Comparison of ENCODE assay signal across 9 mouse cellular contexts in genomic region chr10:77677562-77677961, GRCm38 (mm10). TPM values are rescaled to one million over a fixed set of nuclear protein-coding genes. Genes with fewer than 3 reads are reported as not detected.
DNase-seq lines count a peak whose midpoint lies in the region; ATAC-seq and TF ChIP-seq lines count a peak whose summit lies in the region.
"Had no signal": no experiment of that assay in that cellular context is flagged by ENCODE, and none has a peak within 500 bp of the region (broad histone marks: within the 10 kb centered on the region; RNA-seq: fewer than 3 reads in every experiment).

No protein-coding gene starts in this region.

- peak overlapping the region; percentile 71 for H3K4me2 ChIP-seq in hindbrain, embryonic 13.5 days
- H3K4me2 ChIP-seq in midbrain, embryonic 15.5 days: peak overlapping the region; percentile 68

- no peak for TF ChIP-seq CTCF in E14TG2a.4 (conservative IDR thresholded peaks at IDR 0.05; ENCODE audit: low read length)

- no peaks in the 10 kb centered on the region for H3K36me3 ChIP-seq in heart, embryonic 10.5 days
- H3K36me3 ChIP-seq in E14TG2a.4 (ENCODE audit: insufficient read depth, low read length): no peaks in the 10 kb centered on the region
- H3K36me3 ChIP-seq in hindbrain, embryonic 13.5 days: no peaks in the 10 kb centered on the region
- H3K36me3 ChIP-seq in midbrain, embryonic 15.5 days (replicated peaks): no peaks in the 10 kb centered on the region

- H3K9me3 ChIP-seq in heart, embryonic 10.5 days: no peaks in the 10 kb centered on the region
- H3K9me3 ChIP-seq in E14TG2a.4 (ENCODE audit: low read length): no peaks in the 10 kb centered on the region
- no peaks in the 10 kb centered on the region for H3K9me3 ChIP-seq in hindbrain, embryonic 13.5 days
- H3K9me3 ChIP-seq in midbrain, embryonic 15.5 days: no peaks in the 10 kb centered on the region

- peaks cover 13% of the 10 kb centered on the region for H3K4me1 ChIP-seq in heart, embryonic 10.5 days
- peaks cover 25% of the 10 kb centered on the region for H3K4me1 ChIP-seq in E14TG2a.4 (replicated peaks; ENCODE audit: low read depth, low read length)
- H3K4me1 ChIP-seq in hindbrain, embryonic 13.5 days (replicated peaks): peaks cover 14% of the 10 kb centered on the region
- peaks cover 14% of the 10 kb centered on the region for H3K4me1 ChIP-seq in midbrain, embryonic 15.5 days

- peak overlapping the region; percentile 53 for H3K9ac ChIP-seq in hindbrain, embryonic 13.5 days
- H3K9ac ChIP-seq in midbrain, embryonic 15.5 days: no peak overlapping the region

- peaks cover 67% of the 10 kb centered on the region for H3K27me3 ChIP-seq in heart, embryonic 10.5 days (ENCODE audit: insufficient read depth, poor library complexity, severe bottlenecking)
- H3K27me3 ChIP-seq in E14TG2a.4 (ENCODE audit: insufficient read depth, low read length): peaks cover 64% of the 10 kb centered on the region
- peaks cover 56% of the 10 kb centered on the region for H3K27me3 ChIP-seq in hindbrain, embryonic 13.5 days
- peaks cover 21% of the 10 kb centered on the region for H3K27me3 ChIP-seq in midbrain, embryonic 15.5 days (replicated peaks)

- H3K4me3 ChIP-seq in heart, embryonic 10.5 days: peak overlapping the region; percentile 56
- peak overlapping the region; percentile 70 for H3K4me3 ChIP-seq in E14TG2a.4 (replicated peaks; ENCODE audit: low read length)
- H3K4me3 ChIP-seq in hindbrain, embryonic 13.5 days: peak overlapping the region; percentile 37
- H3K4me3 ChIP-seq in midbrain, embryonic 15.5 days: peak overlapping the region; percentile 33

- 0 out of 2 replicates have a peak, but pooled peaks have one; percentile 52 for ATAC-seq in hindbrain, embryonic 13.5 days (ENCODE audit: low FRiP score)
- peak; percentile 52 for ATAC-seq in midbrain, embryonic 15.5 days (replicated peaks)

- whole genome bisulfite sequencing in heart, embryonic 10.5 days: under 1% methylated on average over 35 of the region's 35 CpGs
- under 1% methylated on average over 34 of the region's 35 CpGs for WGBS in hindbrain, embryonic 13.5 days
- 0% methylated on average over 34 of the region's 35 CpGs for WGBS in midbrain, embryonic 15.5 days

- 0 out of 2 replicates have a peak overlapping the region, but pooled peaks have one; percentile 7 for H3K27ac ChIP-seq in heart, embryonic 10.5 days
- H3K27ac ChIP-seq in hindbrain, embryonic 13.5 days: no peak overlapping the region
- H3K27ac ChIP-seq in midbrain, embryonic 15.5 days: no peak overlapping the region

- DNase-seq in heart, embryonic 10.5 days (ENCODE audit: low spot score): no peak
- DNase-seq in heart, adult 9 months (ENCODE audit: low spot score in 2 of 2): no peak
- DNase-seq in testis, postnatal 14 days (ENCODE audit: low spot score): no peak
- no peak for DNase-seq in urinary bladder, postnatal 4 days (ENCODE audit: low spot score in 2 of 2)
- DNase-seq in layer of hippocampus, adult 9-10 months (ENCODE audit: low spot score): no peak
- DNase-seq: cerebellum, postnatal 14 days had no signal

RNA-seq across cellular contexts. Expression of gene Tspear, which starts 8.8 kb away (rescaled TPM):
- polyA plus RNA-seq in heart, embryonic 10.5 days (2016; fragmentation: Nextera tagmentation; extraction: Ambion mirVana): 0.14 and 0.38 TPM in 2 replicates
- polyA plus RNA-seq in hindbrain, embryonic 13.5 days (2015; fragmentation: Nextera tagmentation; extraction: Ambion mirVana): 0.74 and 0.82 TPM in 2 replicates
- 1.5 and 1.7 TPM in 2 replicates for polyA plus RNA-seq in midbrain, embryonic 15.5 days (2015; fragmentation: Nextera tagmentation; extraction: Ambion mirVana)

RNA-seq across cellular contexts. Expression of gene Gm19402, which starts 13.0 kb away (rescaled TPM):
- not detected in 2 replicates for polyA plus RNA-seq in heart, embryonic 10.5 days (2016; fragmentation: Nextera tagmentation; extraction: Ambion mirVana)
- not detected in 2 replicates for polyA plus RNA-seq in hindbrain, embryonic 13.5 days (2015; fragmentation: Nextera tagmentation; extraction: Ambion mirVana)
- not detected in 2 replicates for polyA plus RNA-seq in midbrain, embryonic 15.5 days (2015; fragmentation: Nextera tagmentation; extraction: Ambion mirVana)

RNA-seq across cellular contexts. Expression of gene Gm9508, which starts 19.5 kb away (rescaled TPM):
- not detected in 2 replicates for polyA plus RNA-seq in heart, embryonic 10.5 days (2016; fragmentation: Nextera tagmentation; extraction: Ambion mirVana)
- not detected in 2 replicates for polyA plus RNA-seq in hindbrain, embryonic 13.5 days (2015; fragmentation: Nextera tagmentation; extraction: Ambion mirVana)
- polyA plus RNA-seq in midbrain, embryonic 15.5 days (2015; fragmentation: Nextera tagmentation; extraction: Ambion mirVana): not detected in 2 replicates

RNA-seq across cellular contexts. Expression of gene Gm10272, which starts 28.9 kb away (rescaled TPM):
- not detected in 2 replicates for polyA plus RNA-seq in heart, embryonic 10.5 days (2016; fragmentation: Nextera tagmentation; extraction: Ambion mirVana)
- not detected in 2 replicates for polyA plus RNA-seq in hindbrain, embryonic 13.5 days (2015; fragmentation: Nextera tagmentation; extraction: Ambion mirVana)
- not detected in 2 replicates for polyA plus RNA-seq in midbrain, embryonic 15.5 days (2015; fragmentation: Nextera tagmentation; extraction: Ambion mirVana)

RNA-seq across cellular contexts. Expression of gene Gm10024, which starts 33.7 kb away (rescaled TPM):
- polyA plus RNA-seq in heart, embryonic 10.5 days (2016; fragmentation: Nextera tagmentation; extraction: Ambion mirVana): not detected in 2 replicates
- not detected in 2 replicates for polyA plus RNA-seq in hindbrain, embryonic 13.5 days (2015; fragmentation: Nextera tagmentation; extraction: Ambion mirVana)
- not detected in 2 replicates for polyA plus RNA-seq in midbrain, embryonic 15.5 days (2015; fragmentation: Nextera tagmentation; extraction: Ambion mirVana)
